Mouse (Mus musculus): Measurements from ENCODE around the gene Hils1. TPM values are rescaled to one million over a fixed set of nuclear protein-coding genes. Genes with fewer than 3 reads are reported as not detected.
"Not testable (repeated sequence)": the region's sequence is repeated elsewhere in the genome, so short reads cannot be mapped to it uniquely, and the experiment has no call there.

The Hils1 gene
- total RNA-seq, 2 experiments from 2014 or later: not detected

GRCm38 (mm10) chr11:94944295-94944694, 23.1 kb upstream of the Hils1 start:
- intact Hi-C loops (cut with DNase I): no loop called here

GRCm38 (mm10) chr11:94945236-94945635, 22.2 kb upstream of the Hils1 start:
- DNase-seq (ENCODE audit: low spot score): no peak
- intact Hi-C loops (cut with DNase I): no loop called here

More at GRCm38 (mm10) chr11:94944295-94944694, 23.1 kb upstream of the Hils1 start:
- no peak for DNase-seq (ENCODE audit: low spot score)

GRCm38 (mm10) chr11:94952169-94952568, 15.2 kb upstream of the Hils1 start:
- intact Hi-C loops (cut with DNase I): no loop called here
- DNase-seq (ENCODE audit: low spot score): no peak

- intact Hi-C loops (cut with DNase I): no loop called here
- DNase-seq (ENCODE audit: low spot score): no peak
Observed at GRCm38 (mm10) chr11:94955103-94955502, 12.3 kb upstream of the Hils1 start.

- DNase-seq (ENCODE audit: low spot score): peak; percentile 58
- intact Hi-C loops (cut with DNase I): no loop called here
Observed at GRCm38 (mm10) chr11:94957693-94958064, 9.7 kb upstream of the Hils1 start.

GRCm38 (mm10) chr11:94958065-94958858, 9.1 kb upstream of the Hils1 start:
- intact Hi-C loops (cut with DNase I): no loop called here
- DNase-seq (ENCODE audit: low spot score): peak; percentile 87

- intact Hi-C loops (cut with DNase I): no loop called here
- DNase-seq (ENCODE audit: low spot score): no peak
Observed at GRCm38 (mm10) chr11:94962534-94963101, 4.8 kb upstream of the Hils1 start.

GRCm38 (mm10) chr11:94968187-94968586, 794 bp downstream of the Hils1 start:
- no peak for DNase-seq (ENCODE audit: low spot score)
- intact Hi-C loops (cut with DNase I): no loop called here

- intact Hi-C loops (cut with DNase I): loop anchor here (1.0 kb wide), 1 partner anchor 30 kb away; no protein-coding TSS in a partner anchor
- DNase-seq (ENCODE audit: low spot score): not testable (repeated sequence)
Observed at GRCm38 (mm10) chr11:94969709-94970108, 2.3 kb downstream of the Hils1 start.

GRCm38 (mm10) chr11:94970210-94970943, 3.0 kb downstream of the Hils1 start:
- intact Hi-C loops (cut with DNase I): loop anchor here (1.0 kb wide), 1 partner anchor 31 kb away; no protein-coding TSS in a partner anchor
- peak; percentile 35 for DNase-seq (ENCODE audit: low spot score)

GRCm38 (mm10) chr11:94971895-94972615, 4.7 kb downstream of the Hils1 start:
- intact Hi-C loops (cut with DNase I): no loop called here
- DNase-seq (ENCODE audit: low spot score): no peak

GRCm38 (mm10) chr11:94972887-94973286, 5.5 kb downstream of the Hils1 start:
- intact Hi-C loops (cut with DNase I): no loop called here
- no peak for DNase-seq (ENCODE audit: low spot score)

- intact Hi-C loops (cut with DNase I): no loop called here
- no peak for DNase-seq (ENCODE audit: low spot score)
Observed at GRCm38 (mm10) chr11:94973313-94973712, 5.9 kb downstream of the Hils1 start.

- DNase-seq (ENCODE audit: low spot score): no peak
- intact Hi-C loops (cut with DNase I): no loop called here
Observed at GRCm38 (mm10) chr11:94974951-94975350, 7.6 kb downstream of the Hils1 start.

GRCm38 (mm10) chr11:94976199-94976598, 8.8 kb downstream of the Hils1 start, which contains the start of gene Sgca:
TSS of gene Sgca (minus strand) at chr11:94976327.
- intact Hi-C loops (cut with DNase I): no loop called here

GRCm38 (mm10) chr11:94978178-94978915, 11.0 kb downstream of the Hils1 start:
- no peak for DNase-seq (ENCODE audit: low spot score)
- intact Hi-C loops (cut with DNase I): loop anchor here (2.0 kb wide), 1 partner anchor 14 kb away; no protein-coding TSS in a partner anchor

More at GRCm38 (mm10) chr11:94976199-94976598, 8.8 kb downstream of the Hils1 start, which contains the start of gene Sgca:
- DNase-seq (ENCODE audit: low spot score): no peak

GRCm38 (mm10) chr11:94978947-94979346, 11.6 kb downstream of the Hils1 start:
- intact Hi-C loops (cut with DNase I): loop anchor here (1.0 to 2.0 kb wide), 2 partner anchors 14 to 21 kb away; no protein-coding TSS in a partner anchor
- DNase-seq (ENCODE audit: low spot score): peak; percentile 94

- DNase-seq (ENCODE audit: low spot score): no peak
- intact Hi-C loops (cut with DNase I): loop anchor here (1.0 to 2.0 kb wide), 2 partner anchors 13 to 21 kb away; no protein-coding TSS in a partner anchor
Observed at GRCm38 (mm10) chr11:94979462-94980179, 12.2 kb downstream of the Hils1 start.
